Mouse (Mus musculus): ENCODE results near the gene Ube2k. TPM values are rescaled to one million over a fixed set of nuclear protein-coding genes. Genes with fewer than 3 reads are reported as not detected.

Gene Ube2k
- 146 and 152 TPM in 2 replicates for polyA plus RNA-seq (2015; fragmentation: Nextera tagmentation; extraction: Ambion mirVana)

- peak within 1 kb of the TSS; percentile 99 for H3K27ac ChIP-seq
- H3K36me3 ChIP-seq (ENCODE audit: insufficient read depth, low read length) = no peaks in the 10 kb centered on the region
- peak within 1 kb of the TSS; percentile 96 for H3K4me3 ChIP-seq (replicated peaks; ENCODE audit: low read depth, low read length)
- no peaks in the 10 kb centered on the region for H3K27me3 ChIP-seq (ENCODE audit: insufficient read depth, low read length)
- no peaks in the 10 kb centered on the region for H3K9me3 ChIP-seq (replicated peaks; ENCODE audit: low read length)
- H3K4me1 ChIP-seq (replicated peaks; ENCODE audit: insufficient read depth, low read length) = no peaks in the 10 kb centered on the region; the same call in 1 of the 2 replicates
- peak; percentile 20; the same call in 1 of the 2 replicates for TF ChIP-seq CTCF (IDR thresholded peaks at IDR 0.05; ENCODE audit: low read depth)
- H3K4me2 ChIP-seq (ENCODE audit: low read length) = peak within 1 kb of the TSS; percentile 77
- WGBS = under 1% methylated on average over 65 of the region's 66 CpGs
- H3K9ac ChIP-seq (ENCODE audit: low read depth, low read length) = peak within 1 kb of the TSS; percentile 94
- peak; percentile 98 for ATAC-seq (replicated peaks; ENCODE audit: low FRiP score, low read depth)
- peak; percentile 94 for DNase-seq (ENCODE audit: low spot score)
Observed at GRCm38 (mm10) chr5:65536751-65537419, at the start of gene Ube2k, which contains the start of gene Smim14. Gene Ube2k (plus strand): TSS chr5:65537233. Gene Smim14 (minus strand): TSS chr5:65537184.

- Histone ChIP-seq H3K9ac (ENCODE audit: low read depth, low read length) (no peak overlapping the region), H3K27ac (no peak overlapping the region), H3K36me3 (ENCODE audit: insufficient read depth, low read length) (no peaks in the 10 kb centered on the region), H3K4me1 (replicated peaks; ENCODE audit: insufficient read depth, low read length) (0 out of 2 replicates have a peak, but pooled peaks cover 3% of the 10 kb centered on the region), H3K4me3 (replicated peaks; ENCODE audit: low read depth, low read length) (no peak overlapping the region), H3K27me3 (ENCODE audit: insufficient read depth, low read length) (no peaks in the 10 kb centered on the region), H3K9me3 (replicated peaks; ENCODE audit: low read length) (no peaks in the 10 kb centered on the region), H3K4me2 (ENCODE audit: low read length) (no peak overlapping the region)
- WGBS = 84% methylated on average over 10 of the region's 10 CpGs
- TF ChIP-seq CTCF (IDR thresholded peaks at IDR 0.05; ENCODE audit: low read depth) = no peak
- DNase-seq (ENCODE audit: low spot score) (no peak), ATAC-seq (replicated peaks; ENCODE audit: low FRiP score, low read depth) (no peak)
Observed at GRCm38 (mm10) chr5:65487381-65487780, 49.7 kb upstream of the Ube2k start.

DNA sequence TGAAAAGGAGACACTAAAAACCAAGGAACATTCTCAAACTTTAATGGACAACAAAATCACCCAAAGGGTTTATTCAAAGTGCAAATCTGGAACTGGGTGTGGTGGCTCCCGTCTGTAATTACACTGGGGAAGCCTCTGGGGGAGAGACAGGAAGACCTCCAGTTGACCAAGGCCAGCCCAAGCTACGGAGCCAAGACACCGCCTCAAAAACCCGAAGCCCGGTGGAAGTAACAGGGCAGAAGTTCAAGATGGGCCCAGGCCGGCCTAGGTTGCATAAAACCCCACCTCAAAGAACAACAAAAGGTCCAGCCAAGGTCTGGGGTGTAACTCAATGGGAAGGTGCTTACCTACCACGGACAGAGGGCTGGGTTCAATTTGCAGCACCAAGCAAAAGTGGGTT lies 48.3 kb upstream of the Ube2k start:
- no peak overlapping the region for H3K27ac ChIP-seq
- DNase-seq (ENCODE audit: low spot score) (no peak), ATAC-seq (replicated peaks; ENCODE audit: low FRiP score, low read depth) (no peak)
- no peak overlapping the region for H3K4me2 ChIP-seq (ENCODE audit: low read length)
- no peak overlapping the region for H3K9ac ChIP-seq (ENCODE audit: low read depth, low read length)
- no peaks in the 10 kb centered on the region for H3K27me3 ChIP-seq (ENCODE audit: insufficient read depth, low read length)
- TF ChIP-seq CTCF (IDR thresholded peaks at IDR 0.05; ENCODE audit: low read depth) = no peak
- H3K36me3 ChIP-seq (ENCODE audit: insufficient read depth, low read length) = no peaks in the 10 kb centered on the region
- peaks cover 3% of the 10 kb centered on the region; the same call in 1 of the 2 replicates for H3K4me1 ChIP-seq (replicated peaks; ENCODE audit: insufficient read depth, low read length)
- H3K4me3 ChIP-seq (replicated peaks; ENCODE audit: low read depth, low read length) = no peak overlapping the region
- 67% methylated on average over 7 of the region's 7 CpGs for WGBS
- no peaks in the 10 kb centered on the region for H3K9me3 ChIP-seq (replicated peaks; ENCODE audit: low read length)

DNA sequence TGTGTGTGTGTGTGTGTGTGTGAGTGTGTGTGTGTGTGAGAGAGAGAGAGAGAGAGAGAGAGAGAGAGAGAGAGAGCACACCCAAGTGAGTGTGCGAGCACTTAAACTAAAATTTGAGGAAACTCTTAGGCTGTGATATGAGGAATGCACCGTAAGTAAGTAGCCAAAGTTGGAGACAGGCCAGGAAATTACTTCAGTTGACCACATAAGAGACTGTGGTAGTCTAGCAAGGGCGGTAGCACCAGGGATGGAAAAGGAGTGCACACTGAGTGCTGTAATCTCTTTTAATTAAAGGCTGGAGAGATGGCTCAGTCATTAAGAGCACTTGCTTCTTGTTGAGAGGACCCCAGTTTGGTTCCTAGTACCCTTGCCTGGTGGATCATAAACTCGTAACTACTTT lies 47.2 kb upstream of the Ube2k start:
- DNase-seq (ENCODE audit: low spot score) (peak; percentile 47), ATAC-seq (replicated peaks; ENCODE audit: low FRiP score, low read depth) (no peak)
- no peaks in the 10 kb centered on the region for H3K27me3 ChIP-seq (ENCODE audit: insufficient read depth, low read length)
- H3K4me3 ChIP-seq (replicated peaks; ENCODE audit: low read depth, low read length) = no peak overlapping the region
- WGBS = 72% methylated on average over 4 of the region's 4 CpGs
- H3K4me1 ChIP-seq (replicated peaks; ENCODE audit: insufficient read depth, low read length) = peaks cover 3% of the 10 kb centered on the region; the same call in 1 of the 2 replicates
- no peaks in the 10 kb centered on the region for H3K36me3 ChIP-seq (ENCODE audit: insufficient read depth, low read length)
- no peaks in the 10 kb centered on the region for H3K9me3 ChIP-seq (replicated peaks; ENCODE audit: low read length)
- H3K27ac ChIP-seq = no peak overlapping the region
- no peak overlapping the region for H3K4me2 ChIP-seq (ENCODE audit: low read length)
- TF ChIP-seq CTCF (IDR thresholded peaks at IDR 0.05; ENCODE audit: low read depth) = no peak
- H3K9ac ChIP-seq (ENCODE audit: low read depth, low read length) = no peak overlapping the region

DNA sequence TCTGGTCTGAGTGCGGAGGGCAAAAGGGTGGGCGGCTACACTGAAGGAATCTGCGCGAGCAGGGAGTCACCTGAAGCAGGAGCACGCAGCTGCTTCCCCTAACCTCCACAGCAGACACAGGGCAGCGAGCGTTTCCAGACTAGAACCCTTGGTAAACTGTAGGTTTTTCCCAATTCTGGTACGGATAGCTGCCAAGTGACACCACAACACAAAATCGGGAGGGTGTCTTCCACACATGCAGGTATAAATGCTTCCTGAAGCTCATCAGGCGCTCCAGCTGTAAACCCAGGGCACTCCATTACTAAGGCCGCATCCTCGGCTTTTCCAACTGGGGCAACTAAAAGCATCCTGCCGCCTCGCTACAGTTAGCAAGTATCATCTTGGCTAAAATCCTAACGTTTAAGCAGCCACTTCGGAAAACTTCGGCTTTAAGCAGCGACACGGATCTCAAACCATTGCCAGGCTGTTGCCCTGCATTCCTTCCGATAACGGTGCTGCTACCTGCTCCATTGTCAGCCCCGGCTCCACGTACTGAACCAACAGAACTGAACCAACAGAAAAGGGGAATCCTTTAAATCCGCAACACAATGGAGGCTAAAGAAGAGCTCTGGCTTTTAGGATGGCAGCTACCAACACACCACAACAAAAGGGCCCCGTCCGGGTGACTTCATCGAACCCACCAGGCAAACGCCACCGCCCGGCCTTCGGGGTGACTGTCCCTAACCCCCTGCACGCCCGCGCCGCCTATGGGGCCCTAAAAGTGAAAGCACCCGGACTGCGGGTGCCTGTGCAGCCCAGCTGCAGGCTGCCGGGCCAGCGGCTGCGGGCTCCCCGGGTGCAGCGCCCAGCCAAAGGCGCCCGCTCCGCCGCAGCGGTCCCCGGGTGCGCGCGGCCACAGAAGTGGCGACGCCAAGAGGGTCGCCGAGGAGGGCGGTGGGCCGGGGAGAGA lies 45.0 kb upstream of the Ube2k start:
- H3K27ac ChIP-seq = peak overlapping the region; percentile 99
- TF ChIP-seq CTCF (IDR thresholded peaks at IDR 0.05; ENCODE audit: low read depth) = peak; percentile 33
- peak overlapping the region; percentile 91 for H3K4me2 ChIP-seq (ENCODE audit: low read length)
- H3K9me3 ChIP-seq (replicated peaks; ENCODE audit: low read length) = no peaks in the 10 kb centered on the region
- H3K9ac ChIP-seq (ENCODE audit: low read depth, low read length) = peak overlapping the region; percentile 97
- H3K4me3 ChIP-seq (replicated peaks; ENCODE audit: low read depth, low read length) = peak overlapping the region; percentile 93
- peak; percentile 82 for DNase-seq (ENCODE audit: low spot score)
- H3K4me1 ChIP-seq (replicated peaks; ENCODE audit: insufficient read depth, low read length) = no peaks in the 10 kb centered on the region; the same call in 1 of the 2 replicates
- WGBS = under 1% methylated on average over 53 of the region's 57 CpGs
- ATAC-seq (replicated peaks; ENCODE audit: low FRiP score, low read depth) = peak; percentile 84
- no peaks in the 10 kb centered on the region for H3K36me3 ChIP-seq (ENCODE audit: insufficient read depth, low read length)
- H3K27me3 ChIP-seq (ENCODE audit: insufficient read depth, low read length) = no peaks in the 10 kb centered on the region
